Comparison of ENCODE assay signal across 9 mouse cellular contexts in the genomic region with DNA sequence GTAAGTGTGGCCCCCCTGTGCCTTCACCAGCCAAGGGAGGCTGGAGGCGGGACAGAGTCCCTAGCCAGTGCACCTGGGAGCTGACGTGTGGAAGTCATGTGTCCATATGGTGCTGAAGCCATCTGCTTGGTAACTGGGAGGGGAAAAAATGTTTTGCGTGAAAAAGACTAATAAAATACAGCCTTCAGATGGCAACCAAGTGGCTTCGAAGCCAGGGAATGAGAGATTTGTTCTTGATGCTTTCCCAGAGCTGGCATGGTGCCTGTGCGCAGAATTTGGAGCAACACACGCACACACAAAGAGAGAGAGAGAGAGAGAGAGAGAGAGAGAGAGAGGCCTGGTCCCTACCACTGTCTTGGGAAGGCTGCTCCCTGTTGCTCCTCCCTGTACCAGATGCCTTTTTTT.
DNase-seq lines count a peak whose midpoint lies in the region; ATAC-seq and TF ChIP-seq lines count a peak whose summit lies in the region.
"Had no signal": no experiment of that assay in that cellular context is flagged by ENCODE, and none has a peak within 500 bp of the region (broad histone marks: within the 10 kb centered on the region; RNA-seq: fewer than 3 reads in every experiment).

No protein-coding gene starts in this region.

- no peak for DNase-seq in forebrain, embryonic 11.5 days (ENCODE audit: low spot score)
- DNase-seq in cerebellum, adult 8-10 months = peak; percentile 67
- peak; percentile 70 to 85 for DNase-seq in layer of hippocampus, adult 2 months (ENCODE audit: low spot score in 2 of 2)
- DNase-seq in heart, adult 2 months = no peak
- DNase-seq in adrenal gland, adult 2 months = no peak
- no peak for DNase-seq in kidney, adult 11 months

- TF ChIP-seq POLR2A in heart, adult 2 months (IDR thresholded peaks at IDR 0.05; ENCODE audit: insufficient read depth, low read depth, low read length) = no peak

- peaks cover 20% of the 10 kb centered on the region for H3K36me3 ChIP-seq in forebrain, embryonic 13.5 days (ENCODE audit: poor library complexity, severe bottlenecking)
- no peaks in the 10 kb centered on the region for H3K36me3 ChIP-seq in forebrain, embryonic 11.5 days (ENCODE audit: control insufficient read depth, insufficient read depth, low read length)
- peaks cover 25% of the 10 kb centered on the region for H3K36me3 ChIP-seq in neural tube, embryonic 15.5 days
- H3K36me3 ChIP-seq in heart, adult 2 months (ENCODE audit: control insufficient read depth, insufficient read depth, low read length) = no peaks in the 10 kb centered on the region

- no peaks in the 10 kb centered on the region for H3K27me3 ChIP-seq in forebrain, embryonic 13.5 days
- H3K27me3 ChIP-seq in forebrain, embryonic 11.5 days (ENCODE audit: control insufficient read depth, insufficient read depth, low read length) = no peaks in the 10 kb centered on the region
- no peaks in the 10 kb centered on the region for H3K27me3 ChIP-seq in neural tube, embryonic 15.5 days (replicated peaks)
- H3K27me3 ChIP-seq in heart, adult 2 months (ENCODE audit: control insufficient read depth, insufficient read depth, low read length) = no peaks in the 10 kb centered on the region

- H3K9ac ChIP-seq in forebrain, embryonic 13.5 days = no peak overlapping the region
- no peak overlapping the region for H3K9ac ChIP-seq in forebrain, embryonic 11.5 days (ENCODE audit: low read length)
- H3K9ac ChIP-seq in neural tube, embryonic 15.5 days (replicated peaks) = no peak overlapping the region
- H3K9ac ChIP-seq in heart, adult 2 months (ENCODE audit: low read depth, low read length) = no peak overlapping the region

- TF ChIP-seq EP300 in heart, adult 2 months (IDR thresholded peaks at IDR 0.05; ENCODE audit: insufficient read depth, low read depth, low read length) = no peak

- peak; percentile 79 for ATAC-seq in forebrain, embryonic 13.5 days
- no peak for ATAC-seq in forebrain, embryonic 11.5 days (replicated peaks; ENCODE audit: low FRiP score)
- no peak for ATAC-seq in neural tube, embryonic 15.5 days (ENCODE audit: low FRiP score)

- H3K9me3 ChIP-seq in forebrain, embryonic 13.5 days (replicated peaks) = no peaks in the 10 kb centered on the region
- H3K9me3 ChIP-seq in forebrain, embryonic 11.5 days (ENCODE audit: control insufficient read depth, low read length) = no peaks in the 10 kb centered on the region
- H3K9me3 ChIP-seq in neural tube, embryonic 15.5 days (replicated peaks) = no peaks in the 10 kb centered on the region

- WGBS in forebrain, embryonic 13.5 days = 65% methylated on average over 6 of the region's 6 CpGs
- 79% methylated on average over 6 of the region's 6 CpGs for WGBS in forebrain, embryonic 11.5 days
- WGBS in neural tube, embryonic 15.5 days = 52% methylated on average over 6 of the region's 6 CpGs
- WGBS in heart, adult 2 months = 68% methylated on average over 6 of the region's 6 CpGs

- no peak for TF ChIP-seq CTCF in layer of hippocampus, adult 2 months (conservative IDR thresholded peaks at IDR 0.05)
- TF ChIP-seq CTCF in heart, adult 2 months (IDR thresholded peaks at IDR 0.05) = no peak

- peaks cover 14% of the 10 kb centered on the region for H3K4me1 ChIP-seq in forebrain, embryonic 13.5 days
- no peaks in the 10 kb centered on the region for H3K4me1 ChIP-seq in forebrain, embryonic 11.5 days (replicated peaks; ENCODE audit: control insufficient read depth, insufficient read depth, low read length)
- peaks cover 16% of the 10 kb centered on the region for H3K4me1 ChIP-seq in neural tube, embryonic 15.5 days
- H3K4me1 ChIP-seq in heart, adult 2 months (ENCODE audit: control insufficient read depth, insufficient read depth, low read length) = no peaks in the 10 kb centered on the region

- H3K4me2 ChIP-seq in forebrain, embryonic 13.5 days = no peak overlapping the region
- no peak overlapping the region for H3K4me2 ChIP-seq in forebrain, embryonic 11.5 days (ENCODE audit: low read depth, low read length, severe bottlenecking)
- no peak overlapping the region for H3K4me2 ChIP-seq in neural tube, embryonic 15.5 days

- H3K27ac ChIP-seq in forebrain, embryonic 13.5 days = peak overlapping the region; percentile 83
- H3K27ac ChIP-seq in forebrain, embryonic 11.5 days (ENCODE audit: low read depth, low read length) = no peak overlapping the region
- peak overlapping the region; percentile 87 for H3K27ac ChIP-seq in layer of hippocampus, adult 2 months
- H3K27ac ChIP-seq in neural tube, embryonic 15.5 days (replicated peaks) = peak overlapping the region; percentile 63
- no peak overlapping the region for H3K27ac ChIP-seq in heart, adult 2 months

- no peak overlapping the region for H3K4me3 ChIP-seq in forebrain, embryonic 13.5 days
- H3K4me3 ChIP-seq in forebrain, embryonic 11.5 days (ENCODE audit: low read depth, low read length) = no peak overlapping the region
- no peak overlapping the region for H3K4me3 ChIP-seq in layer of hippocampus, adult 2 months
- no peak overlapping the region for H3K4me3 ChIP-seq in neural tube, embryonic 15.5 days (replicated peaks)
- H3K4me3 ChIP-seq in heart, adult 2 months = no peak overlapping the region
- H3K4me3 ChIP-seq: megakaryocyte, embryonic 14.5 days had no signal

- intact Hi-C loops in heart, adult 2 months (cut with DNase I) = no loop called here

- H3K79me2 ChIP-seq in heart, adult 2 months (replicated peaks; ENCODE audit: control insufficient read depth, insufficient read depth, low read length) = no peaks in the 10 kb centered on the region

Comparison
In these comparisons a context has a peak if more than half of its experiments do, and no peak if none do; other contexts are left out.
1. H3K27ac ChIP-seq: peak in forebrain, embryonic 13.5 days (single experiment), layer of hippocampus, adult 2 months (single experiment) and neural tube, embryonic 15.5 days (single experiment); none in forebrain, embryonic 11.5 days (single experiment) and heart, adult 2 months (single experiment).
2. DNase-seq: peak in cerebellum, adult 8-10 months (single experiment) and layer of hippocampus, adult 2 months (2 of 2); none in forebrain, embryonic 11.5 days (single experiment), heart, adult 2 months (0 of 2), adrenal gland, adult 2 months (single experiment) and kidney, adult 11 months (single experiment).